Mouse (Mus musculus) heart, adult 2 months (tissue): ENCODE results near the gene Col16a1. TPM values are rescaled to one million over a fixed set of nuclear protein-coding genes. Genes with fewer than 3 reads are reported as not detected.

ENCODE experiments used
- DNase-seq, 2 experiments: peaks; one replicate each; pipeline ENCODE4 v3.0.0; 2021
- H3K27ac ChIP-seq: fragments of 200-600 bp; 2 replicates; pipeline ENCODE4 v1.8.1; 2022
- H3K27me3 ChIP-seq: fragments of 200-500 bp; 2 replicates; pipeline ENCODE4 v1.6.1; 2012; ENCODE audit warnings: mild to moderate bottlenecking, low read length, inconsistent platforms, mixed read lengths; ENCODE audit not compliant: control insufficient read depth, insufficient read depth
- H3K36me3 ChIP-seq: fragments of 200-500 bp; 2 replicates; pipeline ENCODE4 v1.6.1; 2012; ENCODE audit warnings: low read length, inconsistent platforms; ENCODE audit not compliant: control insufficient read depth, insufficient read depth
- H3K4me1 ChIP-seq: fragments of 200-500 bp; 2 replicates; pipeline ENCODE4 v1.6.1; 2011; ENCODE audit warnings: low read length; ENCODE audit not compliant: control insufficient read depth, insufficient read depth
- H3K4me3 ChIP-seq: fragments of 200-600 bp; 2 replicates; pipeline ENCODE4 v1.8.1; 2022
- H3K79me2 ChIP-seq: fragments of 200-500 bp; replicated peaks from 2 replicates; pipeline ENCODE4 v1.6.1; 2012; ENCODE audit warnings: mild to moderate bottlenecking, inconsistent platforms, low read length, moderate library complexity, mixed read lengths; ENCODE audit not compliant: control insufficient read depth, insufficient read depth
- H3K9ac ChIP-seq: fragments of 200-500 bp; 2 replicates; pipeline ENCODE4 v1.6.1; 2012; ENCODE audit warnings: low read depth, mild to moderate bottlenecking, control low read depth, inconsistent platforms, low read length, mixed read lengths
- CTCF ChIP-seq: fragments of 200-600 bp; IDR thresholded peaks from 2 replicates; pipeline ENCODE4 v1.8.1; 2022; ENCODE audit warnings: antibody characterized with exemption, mild to moderate bottlenecking, moderate library complexity
- EP300 ChIP-seq: fragments of 200-500 bp; IDR thresholded peaks from 2 replicates; pipeline ENCODE4 v1.6.1; 2011; ENCODE audit warnings: low read depth, low read length, control low read depth; ENCODE audit not compliant: insufficient read depth
- POLR2A ChIP-seq: fragments of 200-500 bp; IDR thresholded peaks from 2 replicates; pipeline ENCODE4 v1.6.1; 2011; ENCODE audit warnings: mild to moderate bottlenecking, low read depth, low read length, control low read depth; ENCODE audit not compliant: insufficient read depth
- WGBS: fragments of 180-500 bp; shearing (Covaris S2); methylation state at CpG from one replicate; pipeline ENCODE4 v1.1.7; 2018; 5-methylcytosine and 5-hydroxymethylcytosine counted together
- intact Hi-C: fragments of 180-260 bp; cut with DNase I; formaldehyde crosslinking; loops from one replicate; pipeline ENCODE4 v1.15.1; 2025
- polyA plus RNA-seq: library from polyadenylated mRNA; depleted of rRNA; stranded (reverse); fragments of >200 nt; gene quantifications from 2 replicates; pipeline ENCODE4 v1.2.3, GENCODE M21; 2012
- total RNA-seq, 2 experiments: library from RNA; stranded (reverse); gene quantifications; 2 replicates each; pipeline ENCODE4 v1.2.3; 2021

The Col16a1 gene
- total and polyA plus RNA-seq, 3 experiments = 5.0 to 8.4 (median 5.5) TPM

- no peak for DNase-seq
- Histone ChIP-seq H3K9ac (no peak overlapping the region), H3K4me1 (no peaks in the 10 kb centered on the region), H3K4me3 (no peak overlapping the region), H3K79me2 (no peaks in the 10 kb centered on the region), H3K36me3 (no peaks in the 10 kb centered on the region), H3K27ac (no peak overlapping the region), H3K27me3 (no peaks in the 10 kb centered on the region)
- WGBS = 65% methylated on average over 3 of the region's 3 CpGs
- TF ChIP-seq EP300 = no peak
- TF ChIP-seq CTCF = no peak
- no peak for TF ChIP-seq POLR2A
- intact Hi-C loops = no loop called here
Observed at GRCm38 (mm10) chr4:130095137-130095536, 47.5 kb downstream of the Col16a1 start.

GRCm38 (mm10) chr4:130101183-130101582 lies 53.5 kb downstream of the Col16a1 start:
- H3K4me1 ChIP-seq = no peaks in the 10 kb centered on the region
- no peaks in the 10 kb centered on the region for H3K27me3 ChIP-seq
- H3K9ac ChIP-seq = no peak overlapping the region
- intact Hi-C loops = no loop called here
- TF ChIP-seq CTCF (no peak), POLR2A (no peak), EP300 (no peak)
- no peak overlapping the region for H3K4me3 ChIP-seq
- DNase-seq = no peak
- H3K79me2 ChIP-seq = no peaks in the 10 kb centered on the region
- no peaks in the 10 kb centered on the region for H3K36me3 ChIP-seq
- H3K27ac ChIP-seq = no peak overlapping the region
- WGBS = 30% methylated on average over 8 of the region's 8 CpGs

DNA sequence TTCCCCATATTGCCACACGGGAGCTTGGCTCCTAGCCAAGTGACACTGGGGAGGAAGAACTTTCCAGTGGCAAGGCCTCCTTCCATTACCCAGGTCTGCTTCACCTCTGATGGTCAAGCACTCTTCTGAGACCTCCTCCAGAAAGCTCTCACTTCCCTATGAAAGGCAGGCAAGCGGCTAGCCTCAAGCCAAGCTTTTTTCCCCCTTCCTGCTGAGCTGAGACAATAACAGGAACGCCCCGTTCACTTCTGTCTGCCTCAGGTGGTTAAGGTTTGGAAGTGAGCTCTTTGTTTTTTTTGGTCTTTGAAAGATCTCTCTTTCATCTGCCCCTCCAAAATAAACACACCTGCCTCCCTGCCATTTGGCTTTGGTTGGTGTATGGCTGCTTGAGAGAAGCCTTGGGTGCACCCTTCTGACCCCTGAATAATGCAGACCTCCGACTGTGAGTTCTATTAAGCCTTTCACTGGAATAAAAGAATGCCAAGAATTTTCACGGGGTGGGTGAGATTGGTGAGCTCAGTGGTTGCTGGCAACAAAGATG lies 54.5 kb downstream of the Col16a1 start, which contains the start of gene Pef1:
Pef1 (plus strand) TSS at position 448 of the 541 bp plus-strand sequence.
- no peak within 1 kb of the TSS for H3K4me3 ChIP-seq
- WGBS = 21% methylated on average over 6 of the region's 6 CpGs
- H3K4me1 ChIP-seq = peaks cover 1% of the 10 kb centered on the region; the same call in 1 of the 2 replicates
- intact Hi-C loops = no loop called here
- TF ChIP-seq EP300 = no peak
- no peak for TF ChIP-seq POLR2A
- no peak for TF ChIP-seq CTCF
- no peaks in the 10 kb centered on the region for H3K79me2 ChIP-seq
- no peak within 1 kb of the TSS for H3K9ac ChIP-seq
- H3K27me3 ChIP-seq = no peaks in the 10 kb centered on the region
- DNase-seq = no peak
- no peaks in the 10 kb centered on the region for H3K36me3 ChIP-seq
- no peak within 1 kb of the TSS for H3K27ac ChIP-seq

DNA sequence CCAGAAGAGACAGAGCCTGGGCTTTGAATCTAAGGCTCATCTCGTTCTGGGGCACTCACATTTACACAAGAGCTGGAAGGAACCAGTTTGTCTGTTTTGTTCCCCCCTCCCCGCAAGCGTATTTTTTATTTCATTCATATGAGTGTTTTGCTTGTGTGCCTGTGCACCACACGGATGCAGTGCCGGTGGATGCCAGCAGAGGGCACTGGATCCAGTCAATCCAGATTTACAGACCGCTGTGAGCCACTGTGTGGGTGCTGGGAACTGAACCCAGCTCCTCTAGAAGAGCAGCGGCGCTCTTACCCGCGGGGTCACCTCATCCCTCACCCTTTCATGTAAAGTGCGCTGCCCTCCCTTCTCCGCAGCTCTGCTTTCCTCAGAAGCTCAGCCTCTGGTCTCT lies 56.0 kb downstream of the Col16a1 start:
- no peak overlapping the region for H3K27ac ChIP-seq
- H3K27me3 ChIP-seq = no peaks in the 10 kb centered on the region
- DNase-seq = no peak
- TF ChIP-seq EP300 = no peak
- TF ChIP-seq CTCF = peak; percentile 37
- H3K9ac ChIP-seq = no peak overlapping the region
- H3K4me1 ChIP-seq = peaks cover 4% of the 10 kb centered on the region
- WGBS = 76% methylated on average over 12 of the region's 12 CpGs
- peaks cover 2% of the 10 kb centered on the region; the same call in 1 of the 2 replicates for H3K36me3 ChIP-seq
- no peak overlapping the region for H3K4me3 ChIP-seq
- intact Hi-C loops = no loop called here
- no peaks in the 10 kb centered on the region for H3K79me2 ChIP-seq

DNA sequence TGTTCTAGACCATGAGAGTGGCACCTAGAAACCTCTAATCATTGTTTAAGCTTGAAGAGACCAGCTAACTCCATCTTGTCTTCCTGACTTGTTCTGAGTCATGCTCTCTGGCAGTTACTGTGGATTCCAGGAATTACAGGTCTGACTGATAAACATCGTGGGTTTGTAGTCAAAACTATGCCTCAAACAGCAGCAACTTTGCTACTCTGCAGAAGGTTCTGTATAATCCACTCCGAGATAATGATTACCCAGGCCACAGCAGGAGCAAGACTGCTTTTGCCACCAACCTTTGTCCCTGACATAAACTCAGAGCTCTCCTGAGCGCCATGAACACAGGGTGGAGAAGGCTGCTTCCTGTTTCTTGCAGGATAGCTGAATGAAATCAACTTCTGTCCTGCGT lies 56.9 kb downstream of the Col16a1 start:
- H3K27ac ChIP-seq = no peak overlapping the region

DNA sequence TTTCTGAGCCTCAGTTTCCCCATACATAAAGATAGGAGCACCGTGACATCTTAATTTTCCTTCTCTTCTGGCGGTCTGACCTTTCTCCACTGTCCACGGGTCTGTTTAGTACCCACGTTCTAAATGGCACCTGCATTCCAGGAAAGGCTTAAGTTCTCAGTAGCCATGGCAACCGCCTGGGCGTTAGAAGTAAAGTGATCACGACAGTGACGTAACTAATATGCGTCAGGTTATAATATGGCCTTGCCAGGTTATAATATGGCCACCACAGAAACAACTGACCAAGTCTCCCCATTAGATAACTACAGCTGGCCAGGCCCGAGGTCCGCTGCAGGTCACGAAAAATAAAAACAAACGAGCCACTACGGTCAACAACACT lies 59.4 kb downstream of the Col16a1 start:
- H3K27ac ChIP-seq = peak overlapping the region; percentile 92
- intact Hi-C loops = no loop called here
- TF ChIP-seq CTCF = no peak
- TF ChIP-seq POLR2A = no peak
- TF ChIP-seq EP300 = no peak; the same call in 1 of the 2 replicates
- peaks cover 8% of the 10 kb centered on the region; the same call in 1 of the 2 replicates for H3K79me2 ChIP-seq
- DNase-seq = no peak
- peak overlapping the region; percentile 28; the same call in 1 of the 2 replicates for H3K9ac ChIP-seq
- peaks cover 7% of the 10 kb centered on the region for H3K4me1 ChIP-seq
- H3K4me3 ChIP-seq = peak overlapping the region; percentile 65
- peaks cover 2% of the 10 kb centered on the region; the same call in 1 of the 2 replicates for H3K36me3 ChIP-seq
- H3K27me3 ChIP-seq = no peaks in the 10 kb centered on the region
- 11% methylated on average over 14 of the region's 14 CpGs for WGBS

More for the DNA sequence above, 56.9 kb downstream of the Col16a1 start:
- no peak for DNase-seq
- intact Hi-C loops = no loop called here
- Histone ChIP-seq H3K27me3 (no peaks in the 10 kb centered on the region), H3K9ac (no peak overlapping the region), H3K79me2 (peaks cover 5% of the 10 kb centered on the region; the same call in 1 of the 2 replicates), H3K4me3 (no peak overlapping the region), H3K36me3 (peaks cover 2% of the 10 kb centered on the region; the same call in 1 of the 2 replicates), H3K4me1 (peaks cover 7% of the 10 kb centered on the region)
- WGBS = 43% methylated on average over 4 of the region's 4 CpGs
- TF ChIP-seq POLR2A (no peak), CTCF (no peak), EP300 (no peak)
